Mouse (Mus musculus) cerebellum, adult 9-10 months (tissue): ENCODE data around the gene Sytl1.

ENCODE experiments used
- DNase-seq: peaks from one replicate; pipeline ENCODE4 v3.0.0; 2022

Sytl1 gene

DNA sequence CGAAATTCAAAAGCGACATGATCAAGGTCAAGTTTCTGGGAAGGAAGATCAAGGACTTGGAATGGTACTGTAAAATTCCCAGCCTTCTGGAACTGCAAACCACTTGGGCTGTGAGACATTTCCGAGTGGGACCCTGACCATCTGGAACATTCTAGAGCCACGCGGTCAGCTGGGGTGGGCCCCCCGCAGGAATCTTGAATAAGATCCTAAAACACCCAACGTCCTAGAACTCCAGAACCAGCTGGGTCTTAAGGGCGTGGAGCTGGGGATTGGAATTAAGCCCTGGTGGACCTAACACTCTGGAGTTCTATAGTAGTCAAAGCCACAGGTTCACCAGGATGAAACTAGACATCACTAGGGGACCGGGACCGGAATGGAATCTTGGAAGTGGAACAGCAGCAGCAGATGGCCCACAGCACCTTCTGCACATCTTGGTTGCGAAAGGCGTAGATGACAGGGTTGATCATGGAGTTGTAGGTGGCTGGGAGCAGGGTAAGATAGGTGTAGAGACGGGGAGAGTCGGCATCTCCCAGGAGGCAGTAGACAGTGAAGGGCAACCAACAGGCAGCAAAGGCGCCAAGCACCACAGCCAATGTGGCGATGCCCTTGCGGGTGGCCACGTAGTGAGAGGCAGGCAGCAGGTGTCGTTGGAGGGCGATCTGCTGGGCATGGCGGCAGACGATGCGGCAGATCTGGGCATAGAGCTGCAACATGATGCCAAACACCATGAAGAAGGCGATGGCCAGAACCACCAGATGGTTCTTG, 52.7 kb downstream of the Sytl1 start:
- DNase-seq = no peak

- peak; percentile 82 for DNase-seq
These were observed 53.5 kb downstream of the Sytl1 start for GRCm38 (mm10) chr4:133209366-133209765.

- DNase-seq = no peak
These were observed 58.5 kb downstream of the Sytl1 start for GRCm38 (mm10) chr4:133204379-133204778.

- DNase-seq = no peak
These were observed 59.3 kb downstream of the Sytl1 start for GRCm38 (mm10) chr4:133203591-133203990.
